Mouse (Mus musculus) 416B (cell line): ENCODE results near the gene Gm11549.

Experiments
- DNase-seq: peaks from one replicate; pipeline ENCODE4 v3.0.0; 2011; ENCODE audit warnings: low read depth

The Gm11549 gene

GRCm38 (mm10) chr3:36521073-36522060 is at the start of gene Gm11549:
Gene Gm11549, minus strand, starts transcription at chr3:36521813.
- no peak for DNase-seq

- DNase-seq = no peak
Observed at GRCm38 (mm10) chr3:36569836-36570235, 48.2 kb upstream of the Gm11549 start.

- DNase-seq = no peak
Observed at GRCm38 (mm10) chr3:36563666-36564065, 42.1 kb upstream of the Gm11549 start.

DNA sequence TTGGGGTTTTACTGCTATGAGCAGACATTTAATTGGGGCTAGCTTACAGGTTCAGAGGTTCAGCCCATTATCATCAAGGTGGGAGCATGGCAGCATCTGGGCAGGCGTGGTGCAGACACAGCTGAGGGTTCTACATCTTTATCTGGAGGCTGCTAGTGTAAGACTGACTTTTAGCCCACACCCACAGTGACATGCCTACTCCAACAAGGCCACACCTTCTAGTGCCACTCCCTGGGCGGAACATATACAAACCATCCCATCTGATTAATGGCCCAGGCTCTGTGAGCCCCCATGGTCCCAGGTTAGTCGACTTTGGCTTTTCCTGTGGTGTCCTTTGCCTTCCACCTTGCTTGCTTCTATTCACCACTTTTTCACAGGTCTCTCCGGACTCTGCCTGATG is 38.0 kb upstream of the Gm11549 start:
- DNase-seq = no peak

- no peak for DNase-seq
Observed at GRCm38 (mm10) chr3:36557601-36558000, 36.0 kb upstream of the Gm11549 start.

DNA sequence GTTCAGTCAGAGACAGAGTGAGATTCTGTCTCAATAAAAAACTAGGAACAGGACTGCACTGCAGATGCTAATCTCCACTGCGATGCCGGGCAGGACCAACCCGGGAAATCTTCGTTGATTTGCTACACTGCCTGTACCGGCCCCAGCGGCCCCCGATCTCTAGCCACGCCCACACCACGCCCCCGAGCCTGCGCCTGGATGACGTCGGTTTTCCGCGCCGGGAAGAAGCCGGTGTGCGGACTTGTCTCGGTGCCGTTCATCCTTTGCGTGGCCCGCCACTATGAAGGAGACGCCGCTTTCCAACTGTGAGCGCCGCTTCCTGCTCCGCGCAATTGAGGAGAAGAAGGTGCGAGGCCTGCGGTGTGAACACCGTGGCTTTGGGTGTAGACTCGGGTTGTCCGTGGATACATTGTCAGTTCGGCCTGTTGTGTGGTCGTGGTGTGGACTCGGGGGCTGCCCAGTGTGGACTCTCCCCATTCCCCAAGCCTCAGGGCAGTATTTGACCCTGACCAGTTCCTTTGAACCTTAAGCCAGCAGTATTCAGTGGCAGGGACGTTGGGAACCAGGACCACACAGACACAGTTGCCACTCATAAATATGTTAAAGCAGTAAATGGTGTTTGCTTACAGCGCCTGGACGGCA is 30.9 kb upstream of the Gm11549 start, which contains the start of gene Exosc9:
Gene Exosc9, plus strand, starts transcription at position 201 of the 642 bp plus-strand sequence.
- peak; percentile 86 for DNase-seq

DNA sequence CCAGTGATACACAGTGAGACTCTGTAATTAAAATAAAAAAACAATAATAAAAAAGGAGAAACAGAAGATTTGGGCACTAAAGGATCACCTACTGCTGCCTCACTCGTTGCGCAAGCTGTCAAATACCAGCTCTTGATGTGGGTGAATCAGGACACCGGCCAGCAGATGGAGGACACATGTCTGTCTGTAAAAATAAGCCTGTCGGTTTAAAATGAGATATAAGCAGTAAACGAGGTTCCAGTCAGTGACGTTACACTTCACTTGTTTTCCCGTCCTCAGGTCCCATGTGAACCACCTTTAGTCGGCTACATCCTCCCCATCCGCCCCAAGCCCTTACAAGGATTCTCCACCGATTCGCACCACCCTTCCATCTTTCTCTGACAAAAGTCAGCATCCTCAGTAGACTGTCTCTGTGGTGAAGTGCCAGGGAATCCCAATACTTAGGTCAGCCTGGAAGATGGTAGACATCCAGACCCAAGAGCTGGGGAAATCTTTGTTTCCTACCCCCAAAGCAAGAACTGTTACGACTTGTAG is 30.3 kb upstream of the Gm11549 start:
- peak; percentile 33 for DNase-seq

DNA sequence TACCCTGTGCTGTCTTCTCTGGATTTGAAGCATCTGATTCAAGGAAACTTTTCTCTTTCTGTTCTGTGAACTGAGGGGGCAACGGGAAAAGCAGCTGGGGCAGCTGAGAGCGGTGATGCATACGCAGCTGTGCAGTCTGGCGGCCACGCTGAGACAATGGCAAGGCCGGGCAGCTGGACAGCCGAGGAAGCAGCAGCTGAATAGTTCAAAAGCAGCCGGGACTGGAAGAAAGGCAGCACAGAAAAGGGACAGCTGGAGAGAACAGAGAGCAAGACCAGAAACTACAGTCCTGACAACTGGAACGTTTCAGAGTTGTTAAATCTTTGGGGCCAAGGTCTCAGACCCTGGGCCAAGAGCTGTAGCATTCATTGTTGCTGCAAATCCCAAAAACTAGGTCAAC is 29.7 kb upstream of the Gm11549 start:
- no peak for DNase-seq

- no peak for DNase-seq
Observed at GRCm38 (mm10) chr3:36544961-36545360, 23.3 kb upstream of the Gm11549 start.

GRCm38 (mm10) chr3:36541399-36541798 is 19.8 kb upstream of the Gm11549 start:
- DNase-seq = no peak

GRCm38 (mm10) chr3:36540756-36541155 is 19.1 kb upstream of the Gm11549 start:
- DNase-seq = no peak

GRCm38 (mm10) chr3:36537701-36538470 is 16.3 kb upstream of the Gm11549 start:
- no peak for DNase-seq

- DNase-seq = no peak
Observed at GRCm38 (mm10) chr3:36536041-36536440, 14.4 kb upstream of the Gm11549 start.

- DNase-seq = peak; percentile 68
Observed at GRCm38 (mm10) chr3:36533201-36533672, 11.6 kb upstream of the Gm11549 start.

- no peak for DNase-seq
Observed at GRCm38 (mm10) chr3:36532738-36533137, 11.1 kb upstream of the Gm11549 start.

DNA sequence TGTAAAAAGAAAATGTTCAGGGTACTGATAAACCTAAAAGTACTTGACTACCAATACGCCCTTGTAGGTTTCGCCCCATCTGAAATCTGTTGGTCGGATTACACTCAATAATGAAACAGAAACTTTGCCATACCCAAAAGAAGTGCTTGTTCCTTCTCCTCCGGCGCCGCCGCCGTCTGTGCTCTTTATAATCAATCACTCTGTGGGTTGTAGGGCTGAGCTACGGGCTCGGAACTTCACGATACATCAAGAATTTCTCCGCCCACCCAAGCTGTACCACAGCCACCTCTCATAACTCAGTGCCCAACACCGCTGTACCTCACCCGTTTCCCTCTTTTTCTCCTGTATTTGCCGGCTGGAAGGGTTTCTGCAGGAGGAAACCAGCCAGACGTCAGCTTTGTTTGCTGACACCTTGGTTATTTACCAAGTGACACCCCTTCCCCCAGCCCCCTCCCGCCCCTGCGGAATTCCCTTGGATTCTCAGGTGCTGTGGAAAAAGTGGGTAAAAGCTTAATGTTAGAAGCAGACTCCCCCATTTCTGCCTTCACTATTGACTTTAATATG is 10.4 kb upstream of the Gm11549 start:
- DNase-seq = no peak

DNA sequence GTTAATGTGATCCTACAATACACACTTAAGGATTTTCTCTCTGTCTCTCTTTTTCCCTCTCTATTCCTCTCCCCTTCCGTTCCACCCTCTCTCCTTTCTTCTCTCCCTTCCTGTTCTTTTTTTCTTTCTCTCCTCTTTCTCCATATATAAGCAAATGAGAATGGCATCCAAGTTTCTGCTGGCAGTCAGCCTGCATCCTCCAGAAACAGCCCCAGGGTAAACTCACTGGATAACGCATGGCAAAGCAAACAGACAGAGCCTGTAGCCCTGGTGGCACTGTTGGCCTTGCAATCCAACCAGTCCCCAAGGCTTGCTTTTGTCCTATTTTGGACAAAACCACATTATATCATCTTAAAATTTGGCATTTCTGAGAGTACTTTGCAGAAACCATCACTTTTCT is 9.6 kb upstream of the Gm11549 start:
- DNase-seq = no peak

DNA sequence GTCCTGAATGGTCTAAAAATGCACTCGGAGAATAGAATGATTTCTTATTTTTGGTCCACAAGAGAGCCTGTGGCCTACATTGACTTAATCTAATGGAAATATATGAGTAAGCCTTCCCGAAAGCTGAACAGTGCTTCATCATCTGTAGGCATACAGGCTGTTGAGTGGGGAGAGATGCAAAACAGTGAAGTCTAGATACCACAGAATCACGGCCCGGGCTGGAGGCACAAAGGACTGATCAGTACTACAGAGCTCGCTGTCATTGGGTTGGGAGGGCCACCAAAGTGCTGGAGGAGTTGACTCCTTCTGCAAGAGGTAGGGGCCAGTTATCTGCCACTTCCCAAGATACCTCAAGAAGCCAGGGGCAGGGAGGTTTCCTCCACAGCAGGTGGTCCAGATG is 9.2 kb upstream of the Gm11549 start:
- DNase-seq = no peak

- DNase-seq = no peak
Observed at GRCm38 (mm10) chr3:36530345-36530744, 8.7 kb upstream of the Gm11549 start.

GRCm38 (mm10) chr3:36524466-36524865 is 2.9 kb upstream of the Gm11549 start:
- no peak for DNase-seq

- DNase-seq = no peak
Observed at GRCm38 (mm10) chr3:36522137-36522536, 524 bp upstream of the Gm11549 start.

GRCm38 (mm10) chr3:36516196-36516595 is 5.4 kb downstream of the Gm11549 start:
- no peak for DNase-seq
